Mouse (Mus musculus): Measurements from ENCODE around the gene Gpm6a.

Gene Gpm6a

GRCm38 (mm10) chr8:54954741-54955455 is at the start of gene Gpm6a:
TSS of gene Gpm6a (plus strand) at chr8:54954843.
- DNase-seq: peak; percentile 57

- DNase-seq: no peak
These were observed 41.8 kb upstream of the Gpm6a start for GRCm38 (mm10) chr8:54912891-54913290.

- DNase-seq: no peak
These were observed 36.9 kb upstream of the Gpm6a start for GRCm38 (mm10) chr8:54917710-54918109.

GRCm38 (mm10) chr8:54922160-54922855 is 32.3 kb upstream of the Gpm6a start:
- DNase-seq: no peak

- DNase-seq: no peak
These were observed 29.7 kb upstream of the Gpm6a start for GRCm38 (mm10) chr8:54924936-54925335.

- no peak for DNase-seq
These were observed 22.3 kb upstream of the Gpm6a start for GRCm38 (mm10) chr8:54932306-54932705.

- no peak for DNase-seq
These were observed 1.3 kb upstream of the Gpm6a start for GRCm38 (mm10) chr8:54953351-54953750.

- no peak for DNase-seq
These were observed 613 bp upstream of the Gpm6a start for GRCm38 (mm10) chr8:54954030-54954429.

- no peak for DNase-seq
These were observed 785 bp downstream of the Gpm6a start for GRCm38 (mm10) chr8:54955456-54955800.

- DNase-seq: no peak
These were observed 1.4 kb downstream of the Gpm6a start for GRCm38 (mm10) chr8:54955935-54956573.

- DNase-seq: no peak
These were observed 2.1 kb downstream of the Gpm6a start for GRCm38 (mm10) chr8:54956787-54957186.

GRCm38 (mm10) chr8:54957506-54957905 is 2.9 kb downstream of the Gpm6a start:
- no peak for DNase-seq

GRCm38 (mm10) chr8:54961571-54961970 is 6.9 kb downstream of the Gpm6a start:
- DNase-seq: no peak

GRCm38 (mm10) chr8:54975020-54975419 is 20.4 kb downstream of the Gpm6a start:
- DNase-seq: no peak

GRCm38 (mm10) chr8:54975506-54975905 is 20.9 kb downstream of the Gpm6a start:
- DNase-seq: no peak

GRCm38 (mm10) chr8:54975927-54976326 is 21.3 kb downstream of the Gpm6a start:
- no peak for DNase-seq

GRCm38 (mm10) chr8:54976663-54977062 is 22.0 kb downstream of the Gpm6a start:
- DNase-seq: no peak

- DNase-seq: no peak
These were observed 32.1 kb downstream of the Gpm6a start for GRCm38 (mm10) chr8:54986791-54987190.

GRCm38 (mm10) chr8:54989093-54989492 is 34.5 kb downstream of the Gpm6a start:
- DNase-seq: peak; percentile 36

GRCm38 (mm10) chr8:54991840-54992609 is 37.4 kb downstream of the Gpm6a start:
- peak; percentile 73 for DNase-seq

- no peak for DNase-seq
These were observed 41.0 kb downstream of the Gpm6a start for GRCm38 (mm10) chr8:54995662-54996061.

GRCm38 (mm10) chr8:55002398-55002797 is 47.8 kb downstream of the Gpm6a start:
- DNase-seq: no peak

GRCm38 (mm10) chr8:55002946-55003345 is 48.3 kb downstream of the Gpm6a start:
- no peak for DNase-seq

Measured in layer of hippocampus, adult 9-11 months (tissue).